Mouse (Mus musculus): ENCODE data around the gene Trpm7.

DNA sequence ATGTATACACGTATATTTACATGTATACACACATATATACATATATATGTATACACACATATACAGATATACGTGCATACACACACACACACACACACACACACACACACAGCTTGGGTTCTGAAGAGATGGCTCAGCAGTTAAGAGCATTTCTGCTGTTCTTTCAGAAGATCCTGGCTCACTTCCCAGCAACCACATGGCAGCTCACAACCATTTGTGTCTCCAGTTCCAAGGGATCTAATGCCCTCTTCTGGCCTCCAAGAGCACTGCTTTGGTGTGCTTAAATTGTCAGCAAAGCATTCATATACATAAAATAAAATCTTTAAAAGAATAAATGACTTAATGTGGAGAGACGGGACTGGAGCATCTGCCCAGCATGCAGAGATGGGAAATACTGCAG lies 93.6 kb downstream of the Trpm7 start:
- TF ChIP-seq TAL1 (conservative IDR thresholded peaks at IDR 0.05; ENCODE audit: low read depth, low read length) (no peak), GATA2 (IDR thresholded peaks at IDR 0.05; ENCODE audit: borderline replicate concordance, low read depth, low read length) (no peak)

Data from G1E (cell line).